Mouse (Mus musculus) liver, embryonic 16.5 days (tissue): Measurements from ENCODE around the gene Ccl11. TPM values are rescaled to one million over a fixed set of nuclear protein-coding genes. Genes with fewer than 3 reads are reported as not detected.

Experiments
- ATAC-seq: fragments of 200-750 bp; cut with Nextera tagmentation; 2 replicates; pipeline ENCODE4 v1.8.0; 2017; ENCODE audit warnings: low read depth, mild to moderate bottlenecking, moderate number of reproducible peaks, moderate library complexity
- H3K27ac ChIP-seq: fragments of 300-500 bp; sonication (generic); 2 replicates; pipeline ENCODE4 v1.5.1; 2014; ENCODE audit warnings: mild to moderate bottlenecking, low read length
- H3K27me3 ChIP-seq: fragments of 300-500 bp; sonication (generic); 2 replicates; pipeline ENCODE4 v1.6.1; 2014; ENCODE audit warnings: low read depth, low read length, mixed read lengths; ENCODE audit not compliant: control insufficient read depth, insufficient read depth
- H3K36me3 ChIP-seq: fragments of 300-500 bp; sonication (generic); 2 replicates; pipeline ENCODE4 v1.6.1; 2014; ENCODE audit warnings: mild to moderate bottlenecking; ENCODE audit not compliant: control insufficient read depth, insufficient read depth
- H3K4me1 ChIP-seq: fragments of 300-500 bp; sonication (generic); 2 replicates; pipeline ENCODE4 v1.6.1; 2014; ENCODE audit warnings: low read depth, low read length, mixed read lengths; ENCODE audit not compliant: control insufficient read depth
- H3K4me2 ChIP-seq: fragments of 300-500 bp; sonication (generic); 2 replicates; pipeline ENCODE4 v1.6.1; 2014; ENCODE audit warnings: low read depth, low read length, mixed read lengths
- H3K4me3 ChIP-seq: fragments of 300-500 bp; sonication (generic); 2 replicates; pipeline ENCODE4 v1.5.1; 2014; ENCODE audit warnings: low read depth, mild to moderate bottlenecking, low read length
- H3K9ac ChIP-seq: fragments of 300-500 bp; sonication (generic); 2 replicates; pipeline ENCODE4 v1.6.1; 2014; ENCODE audit warnings: low read depth, low read length
- H3K9me3 ChIP-seq: fragments of 300-500 bp; sonication (generic); replicated peaks from 2 replicates; pipeline ENCODE4 v1.6.1; 2016; ENCODE audit warnings: low read length; ENCODE audit not compliant: control insufficient read depth
- WGBS: fragments of 180-500 bp; shearing (Covaris S2); extraction: QIAGEN DNeasy Blood & Tissue Kit; methylation state at CpG from one replicate; pipeline ENCODE4 v1.1.7; 2014; ENCODE audit not compliant: insufficient replicate concordance; 5-methylcytosine and 5-hydroxymethylcytosine counted together
- polyA plus RNA-seq: library from polyadenylated mRNA; unstranded; fragments of >200 nt; fragmentation: Nextera tagmentation; extraction: Ambion mirVana; gene quantifications from 2 replicates; pipeline ENCODE4 v1.2.1, GENCODE M21; 2015

Gene Ccl11
- polyA plus RNA-seq, 1 experiment from 2014 or later = 0.85 TPM

- WGBS = 43% methylated on average over 6 of the region's 6 CpGs
- H3K27me3 ChIP-seq = no peaks in the 10 kb centered on the region
- ATAC-seq = no peak
- no peak overlapping the region for H3K4me3 ChIP-seq
- no peak overlapping the region for H3K4me2 ChIP-seq
- no peak overlapping the region for H3K27ac ChIP-seq
- H3K9ac ChIP-seq = no peak overlapping the region
- H3K36me3 ChIP-seq = no peaks in the 10 kb centered on the region
- no peaks in the 10 kb centered on the region for H3K4me1 ChIP-seq
- H3K9me3 ChIP-seq = no peaks in the 10 kb centered on the region
Observed at GRCm38 (mm10) chr11:82022504-82023056, 35.0 kb upstream of the Ccl11 start.

GRCm38 (mm10) chr11:82023769-82024168, 33.9 kb upstream of the Ccl11 start:
- H3K9ac ChIP-seq = no peak overlapping the region
- 40% methylated on average over 4 of the region's 4 CpGs for WGBS
- no peak for ATAC-seq
- no peak overlapping the region for H3K4me3 ChIP-seq
- no peaks in the 10 kb centered on the region for H3K36me3 ChIP-seq
- no peak overlapping the region for H3K4me2 ChIP-seq
- no peak overlapping the region for H3K27ac ChIP-seq
- no peaks in the 10 kb centered on the region for H3K27me3 ChIP-seq
- H3K9me3 ChIP-seq = no peaks in the 10 kb centered on the region
- no peaks in the 10 kb centered on the region for H3K4me1 ChIP-seq

GRCm38 (mm10) chr11:82030171-82030570, 27.5 kb upstream of the Ccl11 start:
- Histone ChIP-seq H3K4me3 (no peak overlapping the region), H3K9ac (no peak overlapping the region), H3K27ac (no peak overlapping the region), H3K36me3 (no peaks in the 10 kb centered on the region), H3K27me3 (no peaks in the 10 kb centered on the region), H3K4me2 (no peak overlapping the region), H3K9me3 (no peaks in the 10 kb centered on the region), H3K4me1 (no peaks in the 10 kb centered on the region)
- ATAC-seq = no peak
- 44% methylated on average over 2 of the region's 2 CpGs for WGBS

GRCm38 (mm10) chr11:82032136-82032535, 25.5 kb upstream of the Ccl11 start:
- H3K27ac ChIP-seq = no peak overlapping the region

GRCm38 (mm10) chr11:82032678-82033344, 24.8 kb upstream of the Ccl11 start:
- Histone ChIP-seq H3K9me3 (no peaks in the 10 kb centered on the region), H3K4me2 (no peak overlapping the region), H3K27me3 (no peaks in the 10 kb centered on the region), H3K4me1 (no peaks in the 10 kb centered on the region), H3K36me3 (no peaks in the 10 kb centered on the region), H3K27ac (no peak overlapping the region), H3K9ac (no peak overlapping the region), H3K4me3 (no peak overlapping the region)
- ATAC-seq = no peak
- WGBS = 46% methylated on average over 8 of the region's 8 CpGs

More at GRCm38 (mm10) chr11:82032136-82032535, 25.5 kb upstream of the Ccl11 start:
- no peak overlapping the region for H3K4me2 ChIP-seq
- no peak for ATAC-seq
- H3K4me1 ChIP-seq = no peaks in the 10 kb centered on the region
- no peaks in the 10 kb centered on the region for H3K27me3 ChIP-seq
- no peaks in the 10 kb centered on the region for H3K36me3 ChIP-seq
- no peak overlapping the region for H3K9ac ChIP-seq
- no peaks in the 10 kb centered on the region for H3K9me3 ChIP-seq
- H3K4me3 ChIP-seq = no peak overlapping the region

GRCm38 (mm10) chr11:82034446-82034845, 23.2 kb upstream of the Ccl11 start:
- no peak overlapping the region for H3K27ac ChIP-seq
- H3K36me3 ChIP-seq = no peaks in the 10 kb centered on the region
- no peak overlapping the region for H3K4me2 ChIP-seq
- ATAC-seq = no peak
- no peak overlapping the region for H3K9ac ChIP-seq
- no peak overlapping the region for H3K4me3 ChIP-seq
- 61% methylated on average over 7 of the region's 7 CpGs for WGBS
- H3K4me1 ChIP-seq = no peaks in the 10 kb centered on the region
- no peaks in the 10 kb centered on the region for H3K9me3 ChIP-seq
- H3K27me3 ChIP-seq = no peaks in the 10 kb centered on the region

- no peak within 1 kb of the TSS for H3K9ac ChIP-seq
- H3K4me1 ChIP-seq = no peaks in the 10 kb centered on the region
- no peak within 1 kb of the TSS for H3K4me3 ChIP-seq
- no peaks in the 10 kb centered on the region for H3K27me3 ChIP-seq
- ATAC-seq = peak; percentile 41; the same call in 1 of the 2 replicates
- H3K9me3 ChIP-seq = no peaks in the 10 kb centered on the region
- WGBS = 32% methylated on average over 5 of the region's 5 CpGs
- no peak within 1 kb of the TSS for H3K27ac ChIP-seq
- no peak within 1 kb of the TSS for H3K4me2 ChIP-seq
- H3K36me3 ChIP-seq = no peaks in the 10 kb centered on the region
Observed at GRCm38 (mm10) chr11:82035356-82035755, 22.3 kb upstream of the Ccl11 start, which contains the start of gene Ccl2. Ccl2 (plus strand) TSS chr11:82035571.

- 60% methylated on average over 2 of the region's 2 CpGs for WGBS
Observed at GRCm38 (mm10) chr11:82035857-82036256, 21.8 kb upstream of the Ccl11 start.

GRCm38 (mm10) chr11:82038535-82038934, 19.1 kb upstream of the Ccl11 start, which contains the start of gene Gm17268:
Gm17268 (minus strand) TSS chr11:82038562.
- Histone ChIP-seq H3K9ac (no peak within 1 kb of the TSS), H3K27me3 (no peaks in the 10 kb centered on the region), H3K4me2 (no peak within 1 kb of the TSS), H3K4me1 (no peaks in the 10 kb centered on the region), H3K4me3 (no peak within 1 kb of the TSS), H3K36me3 (no peaks in the 10 kb centered on the region), H3K9me3 (no peaks in the 10 kb centered on the region), H3K27ac (no peak within 1 kb of the TSS)
- ATAC-seq = no peak
- WGBS = 32% methylated on average over 2 of the region's 2 CpGs

More at GRCm38 (mm10) chr11:82035857-82036256, 21.8 kb upstream of the Ccl11 start:
- H3K4me3 ChIP-seq = no peak overlapping the region
- H3K27me3 ChIP-seq = no peaks in the 10 kb centered on the region
- H3K27ac ChIP-seq = no peak overlapping the region
- no peaks in the 10 kb centered on the region for H3K9me3 ChIP-seq
- H3K4me2 ChIP-seq = no peak overlapping the region
- no peaks in the 10 kb centered on the region for H3K36me3 ChIP-seq
- no peak for ATAC-seq
- H3K9ac ChIP-seq = no peak overlapping the region
- no peaks in the 10 kb centered on the region for H3K4me1 ChIP-seq
